Mouse (Mus musculus): ENCODE results near the gene Gm37240. TPM values are rescaled to one million over a fixed set of nuclear protein-coding genes. Genes with fewer than 3 reads are reported as not detected.
A peak's percentile ranks its signal among the peaks of the same experiment; 100 is the strongest.
"Not testable (repeated sequence)": the region's sequence is repeated elsewhere in the genome, so short reads cannot be mapped to it uniquely, and the experiment has no call there.

Gene Gm37240
- total RNA-seq, 2 experiments from 2014 or later, result 28.9 to 37.3 TPM

DNA sequence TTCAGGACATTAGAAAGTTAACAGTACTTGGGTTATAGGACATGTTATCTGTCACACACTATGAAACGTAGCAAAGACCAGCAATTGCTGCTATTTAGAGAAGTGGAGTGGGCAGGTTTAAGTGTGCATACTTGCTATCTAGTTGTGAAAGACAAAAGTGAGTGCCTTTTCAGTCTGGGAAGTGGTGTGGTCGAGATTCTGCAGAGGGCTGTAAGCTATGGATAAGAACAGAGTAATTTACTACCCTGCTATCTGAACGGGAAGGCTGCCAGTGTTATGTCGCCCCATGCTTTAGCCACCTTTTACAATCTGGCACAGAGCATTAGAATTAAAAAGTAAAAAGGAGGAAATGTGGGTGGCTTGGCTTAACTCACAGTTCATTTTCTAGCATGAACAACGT, 1300.6 kb downstream of the Gm37240 start:
- no peak for DNase-seq

GRCm38 (mm10) chr3:84582913-84583276, 1304.4 kb downstream of the Gm37240 start:
- no peak for DNase-seq

DNA sequence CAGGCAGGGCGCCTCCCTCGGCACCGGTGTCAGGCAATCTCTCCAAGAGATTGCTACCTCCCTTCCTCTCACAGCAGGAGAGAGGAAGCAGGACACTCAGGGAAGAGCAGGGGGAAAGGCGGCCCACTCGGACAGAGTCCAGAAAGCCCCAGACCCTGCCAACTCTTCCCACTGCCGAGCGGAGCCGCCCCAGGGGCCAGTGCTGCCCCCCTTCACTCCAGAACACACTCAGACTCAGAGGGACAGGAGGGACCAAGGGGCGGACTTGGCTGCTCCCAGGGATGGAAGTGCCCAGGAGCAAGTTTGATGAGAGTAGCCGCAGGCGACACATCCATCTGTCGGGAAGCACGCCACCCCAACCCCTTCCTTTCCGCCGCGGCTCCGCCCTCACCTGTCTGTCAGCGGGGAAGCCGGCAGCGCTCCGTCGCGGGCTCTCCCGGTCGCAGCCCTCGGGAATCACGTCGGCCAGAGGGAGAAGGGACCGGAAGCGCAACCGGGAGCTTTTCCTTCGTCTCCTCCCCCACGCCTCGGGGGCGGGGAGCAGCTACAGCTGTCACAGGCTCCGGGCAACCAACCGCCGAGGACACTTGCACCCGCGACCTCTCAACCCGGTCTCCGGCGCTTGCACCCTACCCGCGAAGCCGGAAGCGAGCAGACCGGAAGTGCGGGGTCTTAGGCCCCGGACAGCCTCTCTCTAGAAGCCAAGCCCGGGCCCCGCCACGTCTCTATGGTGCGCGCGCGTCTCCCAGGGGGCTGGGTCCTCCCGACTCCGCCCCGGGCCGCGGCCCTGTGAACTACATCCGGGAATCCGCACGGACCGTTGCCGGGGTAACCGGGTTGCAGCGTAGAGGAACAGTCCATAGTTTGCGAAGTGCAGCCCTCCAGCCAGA, 1305.0 kb downstream of the Gm37240 start, which contains the start of gene Arfip1:
TSS of gene Arfip1 (minus strand) at position 603 of the 890 bp plus-strand sequence.
- DNase-seq, result peak; percentile 99

DNA sequence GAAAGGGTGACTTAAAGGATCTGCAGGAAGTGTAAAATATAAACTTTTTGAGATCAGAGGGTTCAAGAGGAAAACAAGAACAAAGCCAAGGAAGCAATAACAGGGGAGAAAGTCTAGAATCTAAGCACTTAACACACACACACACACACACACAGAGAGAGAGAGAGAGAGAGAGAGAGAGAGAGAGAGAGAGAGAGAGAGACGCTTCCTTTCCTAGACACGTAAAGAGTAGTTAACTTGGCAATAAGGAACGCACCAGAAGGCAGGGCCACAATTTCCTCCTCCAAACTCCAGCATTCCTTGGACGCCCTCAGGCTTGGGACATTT, 1305.7 kb downstream of the Gm37240 start:
- DNase-seq, result no peak

DNA sequence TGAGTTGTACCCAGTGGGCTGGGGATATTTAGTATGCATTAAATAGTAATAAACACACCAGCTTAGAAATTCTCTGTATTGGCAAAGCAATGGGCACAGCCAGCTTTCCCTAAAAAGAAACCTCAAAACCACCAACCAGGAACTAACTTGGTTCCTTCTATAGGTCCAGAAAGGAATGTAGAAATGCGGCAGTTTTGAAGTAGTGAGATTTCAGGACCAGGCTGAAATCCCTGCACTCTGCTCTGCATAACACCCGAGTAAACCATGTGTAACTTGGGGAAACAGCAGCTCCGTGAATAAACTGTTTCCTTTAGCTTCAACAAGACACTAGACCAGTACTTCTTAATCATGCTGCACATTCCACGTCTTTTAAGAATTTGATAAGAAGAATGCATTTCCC, 1306.6 kb downstream of the Gm37240 start:
- DNase-seq, result no peak

- DNase-seq, result no peak
Observed at GRCm38 (mm10) chr3:84570501-84570900, 1316.8 kb downstream of the Gm37240 start.

GRCm38 (mm10) chr3:84569587-84569986, 1317.7 kb downstream of the Gm37240 start:
- DNase-seq, result no peak

DNA sequence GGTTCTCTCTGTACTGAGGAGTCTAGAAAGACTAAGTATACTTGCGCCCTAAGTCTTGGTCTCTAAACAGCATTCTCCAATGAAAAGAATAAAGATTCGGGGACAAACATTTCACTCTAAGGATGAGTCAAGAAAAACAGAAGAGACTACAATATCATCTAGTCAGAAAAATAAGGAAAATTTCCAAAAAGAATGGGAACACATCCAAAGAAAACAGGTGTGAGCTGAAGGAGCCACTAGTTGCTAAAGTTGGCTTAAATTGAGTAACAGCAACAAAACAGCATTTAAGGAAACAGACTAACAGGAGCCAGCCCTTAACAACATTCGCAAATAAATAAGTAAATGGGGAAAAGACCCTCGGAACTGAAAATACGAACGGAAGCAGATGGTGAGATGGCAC, 1318.8 kb downstream of the Gm37240 start:
- DNase-seq, result no peak

- DNase-seq, result no peak
Observed at GRCm38 (mm10) chr3:84563415-84563814, 1323.9 kb downstream of the Gm37240 start.

GRCm38 (mm10) chr3:84562911-84563310, 1324.4 kb downstream of the Gm37240 start:
- DNase-seq, result not testable (repeated sequence)

DNA sequence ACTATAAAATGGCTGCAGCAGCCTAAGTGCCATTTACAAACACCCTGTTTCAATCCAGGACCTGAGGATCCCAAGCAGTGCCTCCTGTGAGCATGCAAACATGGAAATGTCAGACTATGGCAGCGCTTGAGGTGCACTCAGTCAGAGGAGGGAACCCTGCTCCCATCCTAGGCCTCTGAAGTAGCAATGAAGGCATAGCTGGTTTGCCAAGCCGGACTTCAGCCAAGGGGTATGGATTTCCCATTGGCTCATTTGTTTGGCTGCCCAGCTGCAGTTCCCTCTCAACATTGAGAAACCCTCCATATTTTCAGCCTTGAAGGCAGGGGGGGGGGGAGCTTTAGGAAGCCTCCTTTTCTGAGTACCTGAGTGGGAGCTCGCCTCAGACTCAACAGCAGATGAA, 1329.0 kb downstream of the Gm37240 start:
- DNase-seq, result peak; percentile 32

GRCm38 (mm10) chr3:84555780-84556179, 1331.5 kb downstream of the Gm37240 start:
- no peak for DNase-seq

DNA sequence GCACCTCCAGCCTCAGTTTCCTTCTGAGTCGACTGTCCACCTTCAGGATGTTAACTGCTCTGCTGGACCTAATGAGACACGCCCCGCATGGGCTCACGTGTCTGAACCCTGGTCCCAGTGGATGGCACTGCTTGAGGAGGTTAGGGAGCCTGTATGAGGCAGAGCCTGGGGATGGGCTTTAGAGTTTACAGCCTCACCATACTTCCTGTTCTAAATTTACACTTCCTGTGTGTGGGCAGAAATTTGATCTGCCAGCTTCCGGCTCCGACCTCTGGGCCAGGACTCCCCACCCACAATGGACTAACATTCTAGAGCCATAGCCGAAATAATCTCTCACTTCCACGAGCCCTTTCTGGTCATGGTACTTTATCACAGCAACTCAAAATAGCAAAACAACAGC, 1340.1 kb downstream of the Gm37240 start:
- DNase-seq, result no peak

DNA sequence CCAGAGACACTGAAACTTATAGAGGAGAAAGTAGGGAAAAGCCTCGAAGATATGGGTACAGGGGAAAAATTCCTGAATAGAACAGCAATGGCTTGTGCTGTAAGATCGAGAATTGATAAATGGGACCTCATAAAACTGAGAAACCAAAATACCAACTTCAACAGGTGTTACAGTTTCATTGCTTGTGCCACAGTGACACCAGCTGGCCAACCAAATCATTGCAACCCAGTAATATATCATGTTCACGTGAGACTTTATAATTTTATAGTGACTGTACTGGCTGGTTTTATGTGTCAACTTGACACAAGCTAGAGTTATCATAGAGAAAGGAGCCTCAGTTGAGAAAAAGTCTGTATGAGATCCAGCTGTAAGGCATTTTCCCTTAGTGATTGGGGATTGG, 1344.9 kb downstream of the Gm37240 start:
- peak; percentile 60 for DNase-seq

DNA sequence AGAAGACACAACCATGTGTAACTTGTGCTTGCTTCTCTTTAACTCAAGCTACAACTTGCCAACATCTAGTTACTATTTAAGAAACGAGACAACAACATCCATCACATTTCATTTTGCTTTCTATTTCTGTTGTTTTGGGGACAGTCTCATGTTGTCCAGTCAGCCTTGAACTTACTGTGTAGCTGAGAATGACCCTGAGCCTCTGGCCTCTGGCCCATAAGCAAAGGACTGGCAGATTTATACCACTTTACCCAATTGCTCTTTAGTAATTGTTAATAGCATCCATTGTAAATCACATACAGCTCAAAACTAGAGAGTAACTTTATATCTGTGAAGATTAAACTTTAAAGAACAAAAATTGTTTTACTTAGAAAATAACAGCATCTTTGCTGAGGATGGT, 1345.4 kb downstream of the Gm37240 start:
- no peak for DNase-seq

DNA sequence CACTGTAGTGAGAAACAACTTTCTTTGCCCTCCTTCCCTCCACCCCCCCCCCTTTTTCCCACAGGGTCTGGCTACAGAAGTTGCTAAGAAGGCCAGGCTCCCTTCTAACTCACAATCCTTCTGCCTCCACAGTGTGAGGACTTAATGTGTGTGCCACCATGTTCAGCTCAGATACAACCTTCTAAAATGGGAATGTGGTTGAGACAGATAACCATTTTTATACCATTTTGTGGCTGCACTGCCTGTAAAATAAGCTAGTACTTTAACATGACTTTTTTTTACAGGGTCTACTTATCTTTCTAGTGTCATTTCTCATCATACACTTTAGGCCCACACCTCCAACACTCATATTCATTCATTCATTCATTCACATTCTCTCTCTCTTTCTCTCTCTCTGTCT, 1346.7 kb downstream of the Gm37240 start:
- DNase-seq, result no peak

- no peak for DNase-seq
Observed at GRCm38 (mm10) chr3:84536987-84537386, 1350.3 kb downstream of the Gm37240 start.

GRCm38 (mm10) chr3:84533227-84533626, 1354.1 kb downstream of the Gm37240 start:
- no peak for DNase-seq

GRCm38 (mm10) chr3:84529021-84529420, 1358.3 kb downstream of the Gm37240 start:
- DNase-seq, result no peak

DNA sequence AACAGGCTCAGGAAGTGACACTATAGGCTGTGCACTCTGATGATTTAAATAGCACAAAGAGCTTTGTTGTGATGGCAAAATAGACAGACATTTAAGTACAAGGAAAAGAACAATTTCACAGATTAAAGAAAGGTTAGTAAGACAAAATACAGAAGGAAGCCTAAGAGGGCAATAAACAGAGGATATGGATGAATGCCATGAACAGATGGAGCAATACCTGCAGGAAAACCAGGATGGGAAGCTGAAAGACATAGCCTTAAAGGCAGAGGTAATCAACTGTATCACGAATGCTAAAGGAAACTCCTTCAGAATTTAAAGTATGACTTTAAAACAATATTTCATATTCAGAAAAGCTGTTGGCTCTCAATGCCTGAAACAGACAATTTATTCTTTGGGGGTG, 1362.4 kb downstream of the Gm37240 start:
- no peak for DNase-seq

GRCm38 (mm10) chr3:84516163-84516562, 1371.2 kb downstream of the Gm37240 start:
- DNase-seq, result no peak

DNA sequence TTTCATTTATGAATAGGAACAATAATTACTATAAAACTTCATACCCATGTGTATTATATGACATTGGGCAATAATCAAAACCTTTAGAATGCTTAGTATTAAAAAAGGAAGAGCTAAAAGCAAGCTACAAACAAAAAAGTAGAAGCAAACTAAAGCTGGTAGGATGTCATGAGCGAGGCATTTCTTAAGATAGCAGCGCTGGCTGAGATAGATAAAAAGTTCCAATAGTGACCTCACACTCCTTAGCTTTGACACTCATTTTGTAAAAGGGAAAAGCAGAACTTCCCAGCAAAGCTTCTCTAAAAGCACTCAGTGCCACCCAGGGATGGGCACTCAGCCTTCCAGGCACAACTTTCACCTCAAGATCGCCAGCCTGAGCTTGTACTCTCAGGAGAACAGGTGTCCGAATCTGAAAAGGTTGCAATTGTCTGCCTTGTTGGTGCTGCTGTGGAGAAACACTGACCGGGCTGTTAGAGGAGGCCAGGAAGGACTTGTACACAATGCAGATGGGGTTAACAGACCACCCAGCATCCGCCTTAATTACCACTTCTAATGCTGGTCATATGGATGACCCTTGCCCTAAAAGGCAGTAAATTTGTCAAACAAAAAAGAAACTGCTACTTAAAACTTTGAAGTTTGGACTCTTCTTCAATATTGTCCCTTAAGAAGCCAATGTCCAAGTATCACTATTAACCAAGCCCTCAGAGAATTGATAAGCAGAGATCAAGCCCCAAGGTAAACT, 1374.4 kb downstream of the Gm37240 start:
- DNase-seq, result no peak

GRCm38 (mm10) chr3:84505193-84505592, 1382.1 kb downstream of the Gm37240 start:
- no peak for DNase-seq

GRCm38 (mm10) chr3:84504291-84504690, 1383.0 kb downstream of the Gm37240 start:
- no peak for DNase-seq

Data from gastrocnemius, postnatal 10 days (tissue).